Comparison of ENCODE assay signal across 11 mouse cellular contexts in the genomic region with DNA sequence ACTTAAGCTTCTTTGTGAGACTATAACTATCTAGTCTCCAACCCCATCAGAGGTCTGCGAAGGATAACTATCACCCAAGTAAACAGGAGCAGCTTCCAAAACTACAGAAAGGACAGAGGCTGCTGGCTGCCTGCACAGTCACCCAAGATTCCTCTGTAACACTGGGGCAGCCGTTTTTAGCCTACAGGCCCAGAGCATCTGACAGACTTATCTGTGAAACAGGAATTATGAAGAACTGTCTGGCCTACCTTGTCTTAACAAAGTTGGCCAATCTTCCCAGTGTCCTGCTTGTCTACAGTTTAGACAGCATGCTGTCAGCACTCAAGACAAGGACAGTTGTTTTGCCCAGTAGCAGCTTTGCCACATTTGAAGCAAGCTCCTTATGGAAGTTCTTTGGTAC. TPM values are rescaled to one million over a fixed set of nuclear protein-coding genes. Genes with fewer than 3 reads are reported as not detected.
"Had no signal": no experiment of that assay in that cellular context is flagged by ENCODE, and none has a peak within 500 bp of the region (broad histone marks: within the 10 kb centered on the region; RNA-seq: fewer than 3 reads in every experiment).

No protein-coding gene starts in this region.

- DNase-seq: kidney, adult 18-20 months; kidney, postnatal 10 days; kidney, postnatal 4 days; liver; lung, adult 2 months; lung, postnatal 36 days; right cerebral cortex, postnatal 14 days; thymus, postnatal 4 days had no signal

- ATAC-seq: lung, postnatal 0 days; midbrain, embryonic 15.5 days had no signal

RNA-seq across cellular contexts. Expression of gene F830045P16Rik, which starts 4.5 kb away (rescaled TPM):
- total RNA-seq: megakaryocyte progenitor cell, adult 5-6 weeks had no signal
